Mouse (Mus musculus) thymus, adult 2 months (tissue): Measurements from ENCODE around the gene Cfap44. TPM values are rescaled to one million over a fixed set of nuclear protein-coding genes. Genes with fewer than 3 reads are reported as not detected.

Source experiments
- DNase-seq: peaks from one replicate; pipeline ENCODE4 v3.0.0; 2021
- H3K27ac ChIP-seq: fragments of 200-500 bp; 2 replicates; pipeline ENCODE4 v1.5.1; 2012; ENCODE audit warnings: low read length, control low read depth; ENCODE audit not compliant: control insufficient read depth, insufficient read depth
- H3K27me3 ChIP-seq: fragments of 200-500 bp; 2 replicates; pipeline ENCODE4 v1.6.1; 2012; ENCODE audit warnings: mild to moderate bottlenecking, low read length, moderate library complexity, mixed read lengths; ENCODE audit not compliant: control insufficient read depth, insufficient read depth
- H3K36me3 ChIP-seq: fragments of 200-500 bp; 2 replicates; pipeline ENCODE4 v1.6.1; 2012; ENCODE audit warnings: mild to moderate bottlenecking, low read length, moderate library complexity; ENCODE audit not compliant: control insufficient read depth, insufficient read depth
- H3K4me1 ChIP-seq: fragments of 200-500 bp; replicated peaks from 2 replicates; pipeline ENCODE4 v1.6.1; 2012; ENCODE audit warnings: low read length; ENCODE audit not compliant: control insufficient read depth, insufficient read depth
- H3K4me3 ChIP-seq: fragments of 200-500 bp; 2 replicates; pipeline ENCODE4 v1.5.1; 2012; ENCODE audit warnings: mild to moderate bottlenecking, low read length, control low read depth, moderate library complexity; ENCODE audit not compliant: control insufficient read depth, insufficient read depth
- CTCF ChIP-seq: fragments of 200-500 bp; IDR thresholded peaks from 2 replicates; pipeline ENCODE4 v1.5.1; 2012; ENCODE audit warnings: mild to moderate bottlenecking, control low read depth, low read length, moderate library complexity, borderline replicate concordance; ENCODE audit not compliant: control insufficient read depth, poor library complexity, insufficient read depth; ENCODE audit errors: extremely low read depth
- POLR2A ChIP-seq: fragments of 200-500 bp; IDR thresholded peaks from 2 replicates; pipeline ENCODE4 v1.6.1; 2012; ENCODE audit warnings: mild to moderate bottlenecking, low read length, control low read depth, moderate library complexity; ENCODE audit not compliant: control insufficient read depth, poor library complexity, insufficient read depth; ENCODE audit errors: extremely low read depth
- WGBS: fragments of 180-500 bp; shearing (Covaris S2); methylation state at CpG from one replicate; pipeline ENCODE4 v1.1.7; 2018; 5-methylcytosine and 5-hydroxymethylcytosine counted together
- polyA plus RNA-seq: library from polyadenylated mRNA; depleted of rRNA; stranded (reverse); fragments of >200 nt; gene quantifications from 2 replicates; pipeline ENCODE4 v1.2.3, GENCODE M21; 2012; rRNA removed

The Cfap44 gene
- polyA plus RNA-seq: 0.12 TPM in 1 of 2 replicates, not detected in the other

DNA sequence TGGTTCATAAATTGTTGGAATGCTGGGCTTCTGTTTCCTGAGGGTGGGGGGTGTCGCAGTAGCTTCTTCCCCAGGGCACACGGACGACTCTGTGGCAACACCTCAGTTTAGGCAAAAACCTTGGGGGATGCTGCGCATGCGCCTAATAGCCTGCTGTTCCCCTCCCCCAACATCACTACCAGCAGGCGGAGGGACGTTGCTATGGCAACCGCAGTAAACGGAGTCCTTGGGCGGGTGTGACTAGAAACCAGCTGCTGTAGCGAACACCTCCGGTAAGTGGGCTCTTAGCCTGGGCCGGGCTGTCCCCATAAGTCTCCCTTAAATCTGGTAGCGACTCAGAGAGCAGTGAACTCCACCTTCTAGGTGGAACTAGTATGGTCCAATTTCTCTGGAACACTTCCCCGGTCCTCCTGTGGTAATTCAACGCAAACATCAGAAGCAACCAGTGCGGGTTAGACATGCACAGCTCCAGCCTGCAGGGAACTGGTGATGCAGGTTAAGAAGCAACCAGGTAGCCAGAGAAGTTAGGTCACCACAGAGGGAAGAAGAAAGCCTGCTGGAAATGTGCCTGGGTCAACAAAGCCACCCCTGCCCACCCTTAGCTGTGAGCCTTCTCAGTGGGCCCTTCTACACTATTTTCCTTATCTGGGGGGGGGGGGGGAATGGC, at the start of gene Cfap44:
TSS of gene Cfap44 (plus strand) at position 220 of the 667 bp plus-strand sequence.
- DNase-seq: peak; percentile 71
- H3K4me3 ChIP-seq: no peak within 1 kb of the TSS
- no peaks in the 10 kb centered on the region for H3K36me3 ChIP-seq
- no peak within 1 kb of the TSS for H3K27ac ChIP-seq
- no peaks in the 10 kb centered on the region for H3K27me3 ChIP-seq
- peaks cover 7% of the 10 kb centered on the region for H3K4me1 ChIP-seq
- 10% methylated on average over 17 of the region's 17 CpGs for WGBS
- 0 out of 2 replicates have a peak, but pooled peaks have one; percentile 38 for TF ChIP-seq CTCF
- TF ChIP-seq POLR2A: no peak

DNA sequence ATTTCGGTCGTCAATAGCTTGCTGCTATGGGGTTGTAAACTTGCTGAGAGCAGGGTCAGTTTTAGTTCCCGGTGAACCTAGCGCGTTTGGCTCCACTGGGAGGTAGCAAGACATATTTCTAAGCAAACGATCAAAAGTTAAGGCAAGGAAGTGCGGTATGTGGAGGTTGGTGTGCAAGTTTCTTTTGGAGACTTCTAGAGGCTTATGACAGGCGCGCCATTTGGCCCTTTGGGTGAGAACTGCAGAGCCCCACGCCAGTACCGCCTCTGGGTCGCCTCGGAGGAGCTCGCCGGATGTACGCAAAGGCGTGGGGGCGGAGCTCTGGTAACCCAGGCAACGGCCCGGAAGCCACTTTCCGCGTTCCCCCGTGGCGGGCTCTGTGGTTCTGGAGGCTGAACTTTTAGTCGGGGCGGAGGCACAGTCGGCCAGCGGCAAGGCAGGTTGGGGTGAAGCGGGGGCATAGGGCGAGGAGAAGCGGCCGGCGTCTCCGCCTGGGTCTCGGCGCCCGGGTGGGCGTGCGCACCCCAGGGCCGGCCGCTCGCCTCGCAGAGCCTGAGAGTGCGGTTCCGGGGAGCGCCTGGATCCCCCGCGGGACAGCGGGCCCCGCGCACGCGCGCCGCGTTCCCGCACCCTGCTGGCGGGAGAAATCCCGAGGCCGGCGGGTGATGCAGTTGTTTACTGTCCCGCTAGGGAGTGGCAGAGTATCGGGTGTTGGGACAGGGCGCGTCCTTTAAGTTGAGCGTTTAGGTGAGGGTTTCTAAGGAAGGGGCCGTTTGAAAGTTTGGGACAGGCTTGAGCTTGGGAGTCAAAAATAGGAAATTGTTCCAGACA, 47.3 kb upstream of the Cfap44 start, which contains the start of gene Spice1:
TSS of gene Spice1 (plus strand) at position 51 of the 831 bp plus-strand sequence.
- TF ChIP-seq CTCF (peak; percentile 76; the same call in 1 of the 2 replicates), POLR2A (peak; percentile 76; the same call in 1 of the 2 replicates)
- peak within 1 kb of the TSS; percentile 94 for H3K4me3 ChIP-seq
- under 1% methylated on average over 67 of the region's 67 CpGs for WGBS
- peak; percentile 96 for DNase-seq
- no peaks in the 10 kb centered on the region for H3K27me3 ChIP-seq
- H3K4me1 ChIP-seq: peaks cover 9% of the 10 kb centered on the region
- H3K36me3 ChIP-seq: no peaks in the 10 kb centered on the region
- peak within 1 kb of the TSS; percentile 65 for H3K27ac ChIP-seq

DNA sequence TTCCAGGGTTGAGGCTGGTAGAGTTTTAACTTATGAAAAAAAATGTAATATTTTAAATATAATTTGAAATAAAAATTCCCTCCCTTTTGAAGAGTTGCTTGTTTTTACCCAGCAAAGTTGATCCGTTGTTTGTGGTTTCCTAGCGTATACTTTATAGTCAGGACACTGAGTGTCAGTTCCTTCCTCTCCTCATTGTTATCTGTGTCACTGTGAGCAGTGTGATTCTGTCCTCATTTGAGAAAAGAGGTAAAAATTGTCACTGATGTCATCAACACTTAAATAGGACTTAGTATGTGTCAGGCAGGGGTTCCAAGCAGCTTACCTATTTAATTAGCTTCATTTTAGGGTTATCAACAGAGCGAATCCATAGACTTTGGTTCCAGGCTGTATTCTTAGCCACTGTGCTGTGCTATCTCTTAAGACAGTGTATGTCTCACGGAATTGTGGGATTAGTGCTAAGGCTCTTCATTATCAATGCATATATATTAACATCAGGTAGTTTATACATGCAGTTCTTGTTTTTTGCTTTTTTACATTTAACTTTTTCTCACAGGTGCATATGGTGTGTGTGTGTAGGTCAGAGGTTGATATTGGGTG, 44.7 kb upstream of the Cfap44 start:
- H3K4me1 ChIP-seq: peaks cover 9% of the 10 kb centered on the region
- no peak overlapping the region for H3K27ac ChIP-seq
- no peaks in the 10 kb centered on the region for H3K36me3 ChIP-seq
- no peaks in the 10 kb centered on the region for H3K27me3 ChIP-seq
- no peak overlapping the region for H3K4me3 ChIP-seq
- TF ChIP-seq CTCF (no peak), POLR2A (no peak)
- no peak for DNase-seq
- 32% methylated on average over 4 of the region's 4 CpGs for WGBS

DNA sequence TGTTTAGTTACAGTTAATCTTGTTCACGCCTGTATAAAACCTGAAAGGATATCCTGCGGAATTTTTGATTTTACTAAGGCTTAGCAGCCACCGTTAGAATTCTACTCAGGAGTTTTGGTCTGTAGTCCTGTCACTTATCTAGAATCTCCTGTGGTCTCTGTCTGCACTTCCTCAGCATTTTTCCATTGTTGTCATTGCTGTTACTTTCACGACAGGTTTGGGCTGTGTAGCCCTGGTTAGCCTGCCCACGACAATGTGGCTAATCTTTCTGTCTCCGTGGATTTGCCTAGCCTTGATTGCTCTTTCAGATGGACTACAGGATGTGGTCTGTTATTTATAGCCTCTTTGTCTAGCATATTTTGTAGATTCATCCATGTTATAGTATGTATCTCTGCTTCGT, 38.3 kb upstream of the Cfap44 start:
- Histone ChIP-seq H3K27me3 (no peaks in the 10 kb centered on the region), H3K27ac (no peak overlapping the region), H3K36me3 (no peaks in the 10 kb centered on the region), H3K4me1 (peaks cover 2% of the 10 kb centered on the region), H3K4me3 (no peak overlapping the region)
- DNase-seq: no peak
- WGBS: 36% methylated on average over 7 of the region's 7 CpGs
- TF ChIP-seq POLR2A (no peak), CTCF (no peak)

DNA sequence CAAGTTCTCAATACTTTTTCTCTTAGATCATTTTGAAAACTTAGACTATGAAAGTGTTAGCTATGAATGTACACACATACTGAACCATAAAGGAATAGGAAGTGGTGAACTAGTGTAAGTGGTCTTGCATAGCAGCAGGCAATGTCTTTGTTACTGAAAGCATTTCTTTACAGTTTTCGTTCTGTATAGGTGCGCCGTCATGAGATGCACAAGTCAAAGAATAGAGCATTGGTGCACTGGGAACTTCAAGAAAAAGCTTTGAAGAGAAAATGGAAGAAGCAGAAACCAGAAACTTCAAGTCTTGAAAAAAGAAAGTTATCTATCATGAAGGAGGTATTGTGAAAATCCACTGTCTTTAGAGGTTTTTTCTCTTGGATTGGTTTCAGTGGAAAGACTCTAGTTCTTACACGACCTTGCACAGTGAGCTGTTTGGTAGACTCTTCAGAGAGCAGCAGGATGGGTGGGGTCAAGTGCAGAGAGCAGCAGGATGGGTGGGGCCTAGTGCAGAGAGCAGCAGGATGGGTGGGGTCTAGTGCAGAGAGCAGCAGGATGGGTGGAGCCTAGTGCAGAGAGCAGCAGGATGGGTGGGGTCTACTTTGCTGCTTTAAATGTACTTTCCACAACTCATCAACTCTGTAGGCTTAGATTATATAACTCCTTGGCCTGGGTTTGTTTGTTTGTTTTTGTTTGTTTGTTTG, 36.9 kb upstream of the Cfap44 start:
- DNase-seq: peak; percentile 76
- Histone ChIP-seq H3K4me3 (no peak overlapping the region), H3K27me3 (no peaks in the 10 kb centered on the region), H3K36me3 (no peaks in the 10 kb centered on the region), H3K27ac (no peak overlapping the region), H3K4me1 (peaks cover 2% of the 10 kb centered on the region)
- 49% methylated on average over 4 of the region's 4 CpGs for WGBS
- no peak for TF ChIP-seq POLR2A
- no peak for TF ChIP-seq CTCF
